Mouse (Mus musculus): ENCODE measurements around the gene Ttll6. TPM values are rescaled to one million over a fixed set of nuclear protein-coding genes. Genes with fewer than 3 reads are reported as not detected.
"Not testable (repeated sequence)": the region's sequence is repeated elsewhere in the genome, so short reads cannot be mapped to it uniquely, and the experiment has no call there.

The Ttll6 gene
- not detected for total RNA-seq (2021)

- no peak for DNase-seq (ENCODE audit: low spot score)
Observed at GRCm38 (mm10) chr11:96133239-96133865, at the start of gene Ttll6. Gene Ttll6 (plus strand): TSS chr11:96133786.

GRCm38 (mm10) chr11:96087981-96088380 lies 45.6 kb upstream of the Ttll6 start:
- DNase-seq (ENCODE audit: low spot score), result no peak
- intact Hi-C loops (cut with DNase I), result no loop called here

More at GRCm38 (mm10) chr11:96133239-96133865, at the start of gene Ttll6:
- intact Hi-C loops (cut with DNase I), result loop anchor here (5.0 to 10.0 kb wide), 2 partner anchors 159 to 256 kb away; no protein-coding TSS in a partner anchor

GRCm38 (mm10) chr11:96091073-96091472 lies 42.5 kb upstream of the Ttll6 start:
- DNase-seq (ENCODE audit: low spot score), result no peak
- intact Hi-C loops (cut with DNase I), result loop anchor here (5.0 kb wide), 1 partner anchor 214 kb away; no protein-coding TSS in a partner anchor

GRCm38 (mm10) chr11:96092674-96093291 lies 40.8 kb upstream of the Ttll6 start:
- no peak for DNase-seq (ENCODE audit: low spot score)
- intact Hi-C loops (cut with DNase I), result loop anchor here (1.0 to 5.0 kb wide), 3 partner anchors 35 to 215 kb away; no protein-coding TSS in a partner anchor

GRCm38 (mm10) chr11:96093361-96093760 lies 40.2 kb upstream of the Ttll6 start:
- intact Hi-C loops (cut with DNase I), result loop anchor here (1.0 to 5.0 kb wide), 3 partner anchors 34 to 216 kb away; no protein-coding TSS in a partner anchor
- DNase-seq (ENCODE audit: low spot score), result no peak

GRCm38 (mm10) chr11:96108376-96108775 lies 25.2 kb upstream of the Ttll6 start:
- intact Hi-C loops (cut with DNase I), result no loop called here

GRCm38 (mm10) chr11:96110950-96111349 lies 22.6 kb upstream of the Ttll6 start:
- intact Hi-C loops (cut with DNase I); DNase-seq (ENCODE audit: low spot score): not testable (repeated sequence)

More at GRCm38 (mm10) chr11:96108376-96108775, 25.2 kb upstream of the Ttll6 start:
- no peak for DNase-seq (ENCODE audit: low spot score)

GRCm38 (mm10) chr11:96111751-96112150 lies 21.8 kb upstream of the Ttll6 start, which contains the start of gene Calcoco2:
Gene Calcoco2 (minus strand): TSS chr11:96111964.
- intact Hi-C loops (cut with DNase I), result no loop called here
- DNase-seq (ENCODE audit: low spot score), result no peak

GRCm38 (mm10) chr11:96114077-96114476 lies 19.5 kb upstream of the Ttll6 start:
- DNase-seq (ENCODE audit: low spot score), result no peak
- intact Hi-C loops (cut with DNase I), result no loop called here

- DNase-seq (ENCODE audit: low spot score), result no peak
- intact Hi-C loops (cut with DNase I), result no loop called here
Observed at GRCm38 (mm10) chr11:96115416-96115815, 18.2 kb upstream of the Ttll6 start.

GRCm38 (mm10) chr11:96116116-96116515 lies 17.5 kb upstream of the Ttll6 start:
- intact Hi-C loops (cut with DNase I), result no loop called here
- no peak for DNase-seq (ENCODE audit: low spot score)

GRCm38 (mm10) chr11:96116925-96117324 lies 16.7 kb upstream of the Ttll6 start:
- intact Hi-C loops (cut with DNase I); DNase-seq (ENCODE audit: low spot score): not testable (repeated sequence)

- no peak for DNase-seq (ENCODE audit: low spot score)
- intact Hi-C loops (cut with DNase I), result no loop called here
Observed at GRCm38 (mm10) chr11:96119401-96119800, 14.2 kb upstream of the Ttll6 start.

- intact Hi-C loops (cut with DNase I); DNase-seq (ENCODE audit: low spot score): not testable (repeated sequence)
Observed at GRCm38 (mm10) chr11:96122806-96123205, 10.8 kb upstream of the Ttll6 start.

- intact Hi-C loops (cut with DNase I), result no loop called here
- DNase-seq (ENCODE audit: low spot score), result no peak
Observed at GRCm38 (mm10) chr11:96124052-96124914, 9.3 kb upstream of the Ttll6 start.

- no peak for DNase-seq (ENCODE audit: low spot score)
- intact Hi-C loops (cut with DNase I), result loop anchor here (5.0 to 10.0 kb wide), 2 partner anchors 156 to 253 kb away; no protein-coding TSS in a partner anchor
Observed at GRCm38 (mm10) chr11:96130606-96131005, 3.0 kb upstream of the Ttll6 start.

GRCm38 (mm10) chr11:96135847-96136246 lies 2.3 kb downstream of the Ttll6 start:
- intact Hi-C loops (cut with DNase I), result loop anchor here (10.0 kb wide), 1 partner anchor 161 kb away; no protein-coding TSS in a partner anchor
- no peak for DNase-seq (ENCODE audit: low spot score)

GRCm38 (mm10) chr11:96140726-96141175 lies 7.2 kb downstream of the Ttll6 start:
- DNase-seq (ENCODE audit: low spot score), result no peak
- intact Hi-C loops (cut with DNase I), result no loop called here

- no peak for DNase-seq (ENCODE audit: low spot score)
- intact Hi-C loops (cut with DNase I), result no loop called here
Observed at GRCm38 (mm10) chr11:96143766-96144165, 10.2 kb downstream of the Ttll6 start.

Measured in heart, postnatal 25 days (tissue).